Mouse (Mus musculus): ENCODE data around the gene Ublcp1.

- TF ChIP-seq CTCF (IDR thresholded peaks at IDR 0.05; ENCODE audit: low read depth, low read length) (no peak), POLR2A (IDR thresholded peaks at IDR 0.05; ENCODE audit: extremely low read depth, insufficient read depth, low read length) (no peak)
Measured at GRCm38 (mm10) chr11:44427951-44428350, 42.3 kb downstream of the Ublcp1 start.
